Mouse (Mus musculus) C2C12 (cell line): ENCODE measurements around the gene Tle2. TPM values are rescaled to one million over a fixed set of nuclear protein-coding genes. Genes with fewer than 3 reads are reported as not detected.

Source experiments
- H3K27me3 ChIP-seq: one replicate; pipeline ENCODE4 v1.6.1; 2011; ENCODE audit not compliant: control insufficient read depth, insufficient read depth, insufficient read length
- H3K36me3 ChIP-seq: one replicate; pipeline ENCODE4 v1.6.1; 2011; ENCODE audit not compliant: control insufficient read depth, insufficient read depth
- H3K4me3 ChIP-seq: one replicate; pipeline ENCODE4 v1.5.1; 2011; ENCODE audit warnings: mild to moderate bottlenecking, control low read depth; ENCODE audit not compliant: poor library complexity, insufficient read depth, severe bottlenecking
- H3K79me2 ChIP-seq: one replicate; pipeline ENCODE4 v1.6.1; 2011; ENCODE audit not compliant: control insufficient read depth, insufficient read depth
- H3K79me3 ChIP-seq: one replicate; pipeline ENCODE4 v1.6.1; 2011; ENCODE audit warnings: low read depth, control low read depth
- H3ac ChIP-seq: one replicate; pipeline ENCODE3; 2011; ENCODE audit warnings: low read depth; ENCODE audit not compliant: control insufficient read depth, insufficient read length
- CEBPB ChIP-seq: IDR thresholded peaks from one replicate; pipeline ENCODE4 v1.6.1; 2011; ENCODE audit warnings: low read depth, mild to moderate bottlenecking, control low read depth, moderate library complexity
- CTCF ChIP-seq: IDR thresholded peaks from one replicate; pipeline ENCODE4 v1.5.1; 2011; ENCODE audit not compliant: control insufficient read depth, insufficient read depth, insufficient read length
- FOSL1 ChIP-seq: IDR thresholded peaks from one replicate; pipeline ENCODE4 v1.8.0; 2011; ENCODE audit warnings: mild to moderate bottlenecking, low read length; ENCODE audit not compliant: poor library complexity, insufficient read depth, severe bottlenecking
- MAX ChIP-seq: IDR thresholded peaks from one replicate; pipeline ENCODE4 v1.6.1; 2011; ENCODE audit warnings: mild to moderate bottlenecking, control low read depth
- MYOD1 ChIP-seq: IDR thresholded peaks from one replicate; pipeline ENCODE4 v1.6.1; 2011; ENCODE audit warnings: low read depth; ENCODE audit not compliant: control insufficient read depth, insufficient read length
- MYOG ChIP-seq: IDR thresholded peaks from one replicate; pipeline ENCODE4 v1.6.1; 2011; ENCODE audit not compliant: control insufficient read depth, insufficient read length; ENCODE audit errors: extremely low read depth
- USF1 ChIP-seq: IDR thresholded peaks from one replicate; pipeline ENCODE4 v1.6.1; 2011; ENCODE audit warnings: low read depth, mild to moderate bottlenecking, control low read depth, moderate library complexity
- polyA plus RNA-seq: library from polyadenylated mRNA; unstranded; fragments of >200 nt; fragmentation: generic; extraction: Trizol; gene quantifications from one replicate; pipeline ENCODE4 v1.2.1, GENCODE M21; 2012; ENCODE audit warnings: missing spikeins

Tle2 gene
- polyA plus RNA-seq, 1 experiment = 7.1 TPM

- TF ChIP-seq MYOG (no peak), MYOD1 (no peak), FOSL1 (no peak), MAX (no peak), CEBPB (no peak), USF1 (no peak), CTCF (no peak)
- H3K4me3 ChIP-seq = peak overlapping the region; percentile 95
- H3ac ChIP-seq = peak overlapping the region; percentile 94
- H3K36me3 ChIP-seq = peaks cover 10% of the 10 kb centered on the region
- peaks cover 58% of the 10 kb centered on the region for H3K79me3 ChIP-seq
- no peaks in the 10 kb centered on the region for H3K27me3 ChIP-seq
- H3K79me2 ChIP-seq = peaks cover 63% of the 10 kb centered on the region
Measured at GRCm38 (mm10) chr10:81543633-81544032, 30.7 kb upstream of the Tle2 start.

DNA sequence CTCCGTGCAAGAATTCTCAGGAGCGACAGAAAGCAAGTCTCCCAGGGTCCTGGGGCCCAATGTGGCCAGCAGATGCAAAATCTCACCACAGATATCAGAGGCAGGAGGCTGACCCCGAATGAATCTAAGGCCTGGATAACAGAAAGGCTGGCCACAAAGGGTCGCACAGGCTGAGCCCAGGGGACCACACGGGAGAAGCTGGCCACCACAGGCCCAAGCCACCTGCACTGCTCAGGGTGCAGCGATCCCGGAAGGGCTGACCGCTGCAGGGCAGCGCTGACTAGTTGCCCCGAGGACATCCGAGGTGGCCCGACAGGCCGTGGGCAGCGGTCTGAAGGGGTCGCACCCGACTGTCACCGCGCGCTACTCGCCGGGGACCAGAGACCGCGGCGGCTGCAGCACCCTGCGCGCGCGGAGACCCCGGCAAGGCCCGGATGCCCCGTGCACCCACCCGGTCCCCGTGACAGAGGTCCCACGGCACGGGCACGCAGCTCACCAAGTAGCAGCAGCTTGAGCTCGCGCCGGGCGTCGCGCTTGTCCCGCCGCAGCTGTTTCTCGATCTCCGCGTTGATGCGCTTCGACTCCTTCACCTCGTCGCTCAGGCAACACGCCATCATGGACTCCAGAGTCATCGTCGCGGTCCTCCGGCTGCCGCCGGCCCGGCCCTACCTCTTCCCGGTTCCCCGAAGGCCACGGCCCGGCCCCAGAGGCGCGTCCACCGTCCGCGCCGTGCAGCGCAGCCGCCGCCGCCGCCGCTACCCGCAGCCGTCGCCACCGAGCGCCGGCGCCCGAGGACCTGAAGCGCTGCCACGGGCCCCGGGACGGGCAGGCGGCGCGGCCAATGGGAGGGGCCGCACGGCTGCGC, 29.8 kb upstream of the Tle2 start:
- Histone ChIP-seq H3K27me3 (no peaks in the 10 kb centered on the region), H3K36me3 (peaks cover 1% of the 10 kb centered on the region), H3K4me3 (peak overlapping the region; percentile 95), H3K79me2 (peaks cover 54% of the 10 kb centered on the region), H3ac (peak overlapping the region; percentile 94), H3K79me3 (peaks cover 50% of the 10 kb centered on the region)
- no peak for TF ChIP-seq USF1
- no peak for TF ChIP-seq CTCF
- no peak for TF ChIP-seq CEBPB
- TF ChIP-seq MYOG = no peak
- TF ChIP-seq MAX = no peak
- TF ChIP-seq FOSL1 = no peak
- TF ChIP-seq MYOD1 = no peak

- H3ac ChIP-seq = peak within 1 kb of the TSS; percentile 94
- TF ChIP-seq CEBPB (no peak), MAX (peak; percentile 21)
- no peaks in the 10 kb centered on the region for H3K36me3 ChIP-seq
- H3K79me3 ChIP-seq = peaks cover 42% of the 10 kb centered on the region
- H3K79me2 ChIP-seq = peaks cover 47% of the 10 kb centered on the region
- no peaks in the 10 kb centered on the region for H3K27me3 ChIP-seq
- H3K4me3 ChIP-seq = peak within 1 kb of the TSS; percentile 95
Measured at GRCm38 (mm10) chr10:81545161-81545747, 29.1 kb upstream of the Tle2 start, which contains the start of gene Gna11. Gene Gna11, minus strand, starts transcription at chr10:81545190.

- Histone ChIP-seq H3K36me3 (no peaks in the 10 kb centered on the region), H3K79me2 (peaks cover 36% of the 10 kb centered on the region), H3K79me3 (peaks cover 32% of the 10 kb centered on the region), H3K27me3 (no peaks in the 10 kb centered on the region), H3K4me3 (no peak overlapping the region), H3ac (no peak overlapping the region)
- TF ChIP-seq CTCF (no peak), FOSL1 (no peak), MYOG (no peak), MYOD1 (no peak), MAX (no peak), CEBPB (no peak), USF1 (no peak)
Measured at GRCm38 (mm10) chr10:81546332-81546731, 28.0 kb upstream of the Tle2 start.

GRCm38 (mm10) chr10:81546788-81547571, 27.4 kb upstream of the Tle2 start:
- Histone ChIP-seq H3K79me3 (peaks cover 26% of the 10 kb centered on the region), H3K36me3 (no peaks in the 10 kb centered on the region), H3ac (no peak overlapping the region), H3K4me3 (no peak overlapping the region), H3K79me2 (peaks cover 30% of the 10 kb centered on the region), H3K27me3 (no peaks in the 10 kb centered on the region)
- TF ChIP-seq FOSL1 = no peak
- TF ChIP-seq CTCF = no peak
- TF ChIP-seq CEBPB = no peak
- no peak for TF ChIP-seq MYOG
